ENCODE assay signal across 9 mouse cellular contexts in the genomic region with DNA sequence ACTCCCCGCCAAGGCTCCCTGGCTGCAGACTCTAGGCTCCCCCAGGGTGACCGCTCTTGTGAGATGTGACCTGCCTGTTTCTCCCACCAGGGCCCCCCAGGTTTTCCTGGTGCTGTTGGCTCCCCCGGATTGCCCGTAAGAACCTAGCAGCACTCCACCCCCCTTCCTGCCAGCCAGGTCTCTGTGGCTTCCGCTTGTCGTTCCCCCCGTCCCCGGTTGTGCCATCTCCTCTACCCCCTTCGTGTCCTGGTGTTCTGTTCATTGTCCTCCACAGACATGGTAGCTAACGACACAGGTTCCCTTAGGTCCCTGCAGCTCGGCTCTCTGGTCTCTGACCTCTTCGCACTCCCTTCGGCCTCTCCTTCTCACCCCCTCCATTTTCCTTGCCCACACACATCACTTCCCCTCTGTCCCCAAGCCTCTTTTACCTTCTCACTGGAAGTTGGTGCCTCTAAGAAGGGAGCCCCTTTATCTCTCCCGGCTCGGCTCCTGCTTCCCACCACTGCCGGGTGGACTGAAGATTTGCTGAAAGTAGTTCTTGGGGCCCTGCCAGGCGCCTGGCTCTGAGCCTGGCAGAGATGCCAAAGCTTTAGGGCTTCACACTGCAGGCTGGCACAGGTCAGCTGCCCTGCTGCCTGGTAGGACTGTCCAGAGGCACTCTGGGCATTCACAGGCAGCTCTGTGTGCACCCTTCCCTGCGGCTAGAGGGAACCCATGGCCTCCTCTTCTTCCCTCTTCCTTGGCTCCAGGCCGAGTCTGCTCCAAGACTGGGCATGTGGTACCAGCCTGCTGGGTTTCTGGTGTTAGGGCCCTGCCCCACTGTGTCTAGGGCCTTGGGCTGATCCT. TPM values are rescaled to one million over a fixed set of nuclear protein-coding genes. Genes with fewer than 3 reads are reported as not detected.
DNase-seq lines count a peak whose midpoint lies in the region; ATAC-seq and TF ChIP-seq lines count a peak whose summit lies in the region.
"Had no signal": no experiment of that assay in that cellular context is flagged by ENCODE, and none has a peak within 500 bp of the region (broad histone marks: within the 10 kb centered on the region; RNA-seq: fewer than 3 reads in every experiment).

No protein-coding gene starts in this region.

- in situ Hi-C loops in Patski (cut with MboI; ENCODE audit: low pct_unique_long_range_greater_than_20kb), result no loop called here

- peak; percentile 78 for DNase-seq in cerebellum, adult 11 months
- no peak for DNase-seq in Patski (ENCODE audit: low read depth, low spot score)
- peak; percentile 63 for DNase-seq in layer of hippocampus, adult 9-11 months
- peak; percentile 93 for DNase-seq in midbrain, postnatal 0 days (ENCODE audit: low spot score)
- DNase-seq in embryo, embryonic 10.5 days (ENCODE audit: low spot score), result no peak

- no peak for TF ChIP-seq CTCF in Patski (IDR thresholded peaks at IDR 0.05)
- 0 out of 2 replicates have a peak, but pooled peaks have one; percentile 9 for TF ChIP-seq CTCF in midbrain, postnatal 0 days (IDR thresholded peaks at IDR 0.05)

- ATAC-seq in cerebellum, adult (ENCODE audit: insufficient number of reproducible peaks, low FRiP score, low TSS enrichment), result no peak
- peak; percentile 63 for ATAC-seq in Patski
- no peak for ATAC-seq in embryonic facial prominence, embryonic 13.5 days (ENCODE audit: insufficient number of reproducible peaks, insufficient read depth, low FRiP score, low TSS enrichment, low read depth)
- ATAC-seq in heart, embryonic 15.5 days (replicated peaks; ENCODE audit: insufficient number of reproducible peaks, insufficient read depth, low FRiP score, low read depth), result 0 out of 2 replicates have a peak, but pooled peaks have one; percentile 40
- ATAC-seq in midbrain, postnatal 0 days (ENCODE audit: low FRiP score), result peak; percentile 68; the same call in 1 of the 2 replicates

- H3K27ac ChIP-seq in embryonic facial prominence, embryonic 13.5 days, result 0 out of 2 replicates have a peak overlapping the region, but pooled peaks have one; percentile 16
- 0 out of 2 replicates have a peak overlapping the region, but pooled peaks have one; percentile 2 for H3K27ac ChIP-seq in heart, embryonic 15.5 days
- peak overlapping the region; percentile 38 for H3K27ac ChIP-seq in midbrain, postnatal 0 days (ENCODE audit: low read depth, low read length)
- H3K27ac ChIP-seq: macrophage had no signal

- CTCF ChIA-PET in Patski (lab: Charles Lee), result no interaction called here

- H3K4me2 ChIP-seq in embryonic facial prominence, embryonic 13.5 days, result no peak overlapping the region
- H3K4me2 ChIP-seq in heart, embryonic 15.5 days, result peak overlapping the region; percentile 18; the same call in 1 of the 2 replicates
- H3K4me2 ChIP-seq in midbrain, postnatal 0 days (ENCODE audit: low read depth, low read length, poor library complexity, severe bottlenecking), result no peak overlapping the region

- H3K36me3 ChIP-seq in embryonic facial prominence, embryonic 13.5 days, result peaks cover 16% of the 10 kb centered on the region
- no peaks in the 10 kb centered on the region for H3K36me3 ChIP-seq in heart, embryonic 15.5 days
- H3K36me3 ChIP-seq in midbrain, postnatal 0 days (ENCODE audit: insufficient read depth, low read length), result no peaks in the 10 kb centered on the region

- H3K27me3 ChIP-seq in Patski, result no peaks in the 10 kb centered on the region
- peaks cover 26% of the 10 kb centered on the region for H3K27me3 ChIP-seq in embryonic facial prominence, embryonic 13.5 days
- peaks cover 47% of the 10 kb centered on the region for H3K27me3 ChIP-seq in heart, embryonic 15.5 days
- 0 out of 2 replicates have a peak, but pooled peaks cover 3% of the 10 kb centered on the region for H3K27me3 ChIP-seq in midbrain, postnatal 0 days (ENCODE audit: insufficient read depth, low read length)

- POLR2A ChIA-PET in Patski (lab: Charles Lee), result no interaction called here

- 0 out of 2 replicates have a peak overlapping the region, but pooled peaks have one; percentile 16 for H3K9ac ChIP-seq in embryonic facial prominence, embryonic 13.5 days
- H3K9ac ChIP-seq in heart, embryonic 15.5 days, result no peak overlapping the region
- no peak overlapping the region for H3K9ac ChIP-seq in midbrain, postnatal 0 days (replicated peaks; ENCODE audit: low read length, poor library complexity, severe bottlenecking)

- H3K9me3 ChIP-seq in embryonic facial prominence, embryonic 13.5 days, result no peaks in the 10 kb centered on the region
- no peaks in the 10 kb centered on the region for H3K9me3 ChIP-seq in heart, embryonic 15.5 days (replicated peaks)
- no peaks in the 10 kb centered on the region for H3K9me3 ChIP-seq in midbrain, postnatal 0 days (ENCODE audit: low read length)

- H3K4me3 ChIP-seq in embryonic facial prominence, embryonic 13.5 days, result no peak overlapping the region
- no peak overlapping the region for H3K4me3 ChIP-seq in heart, embryonic 15.5 days
- no peak overlapping the region for H3K4me3 ChIP-seq in midbrain, postnatal 0 days (ENCODE audit: low read depth, low read length)

- WGBS in embryonic facial prominence, embryonic 13.5 days, result 72% methylated on average over 19 of the region's 19 CpGs
- WGBS in heart, embryonic 15.5 days, result 51% methylated on average over 19 of the region's 19 CpGs
- WGBS in midbrain, postnatal 0 days, result 68% methylated on average over 19 of the region's 19 CpGs

- H3K4me1 ChIP-seq in embryonic facial prominence, embryonic 13.5 days, result peaks cover 35% of the 10 kb centered on the region
- H3K4me1 ChIP-seq in heart, embryonic 15.5 days (replicated peaks), result peaks cover 20% of the 10 kb centered on the region
- no peaks in the 10 kb centered on the region; the same call in 1 of the 2 replicates for H3K4me1 ChIP-seq in midbrain, postnatal 0 days (ENCODE audit: insufficient read depth, low read length)

RNA-seq across cellular contexts. Expression of gene Pef1, which starts 20.8 kb away (rescaled TPM):
- 63.2 TPM for polyA plus RNA-seq in Patski (2021)
- polyA plus RNA-seq in embryonic facial prominence, embryonic 13.5 days (2015; fragmentation: Nextera tagmentation; extraction: Ambion mirVana), result 66.5 and 66.9 TPM in 2 replicates
- 48.9 and 63.0 TPM in 2 replicates for polyA plus RNA-seq in heart, embryonic 15.5 days (2015; fragmentation: Nextera tagmentation; extraction: Ambion mirVana)
- 49.8 and 61.5 TPM in 2 replicates for total RNA-seq in midbrain, postnatal 0 days (2014; rRNA removed)
- 59.5 and 67.3 TPM in 2 replicates for polyA plus RNA-seq in midbrain, postnatal 0 days (2015; fragmentation: Nextera tagmentation; extraction: Ambion mirVana)

RNA-seq across cellular contexts. Expression of gene Col16a1, which starts 33.9 kb away (rescaled TPM):
- polyA plus RNA-seq in Patski (2021), result 0.67 TPM
- 75.9 and 77.3 TPM in 2 replicates for polyA plus RNA-seq in embryonic facial prominence, embryonic 13.5 days (2015; fragmentation: Nextera tagmentation; extraction: Ambion mirVana)
- 36.5 and 55.2 TPM in 2 replicates for polyA plus RNA-seq in heart, embryonic 15.5 days (2015; fragmentation: Nextera tagmentation; extraction: Ambion mirVana)
- 31.1 and 43.9 TPM in 2 replicates for total RNA-seq in midbrain, postnatal 0 days (2014; rRNA removed)
- polyA plus RNA-seq in midbrain, postnatal 0 days (2015; fragmentation: Nextera tagmentation; extraction: Ambion mirVana), result 12.5 and 13.8 TPM in 2 replicates
- polyA plus RNA-seq: macrophage had no signal

RNA-seq across cellular contexts. Expression of gene Hcrtr1, which starts 57.6 kb away (rescaled TPM):
- 0.23 TPM for polyA plus RNA-seq in Patski (2021)
- polyA plus RNA-seq in embryonic facial prominence, embryonic 13.5 days (2015; fragmentation: Nextera tagmentation; extraction: Ambion mirVana), result 0.21 TPM in 2 replicates
- 0.13 TPM in 1 of 2 replicates, not detected in the other for polyA plus RNA-seq in heart, embryonic 15.5 days (2015; fragmentation: Nextera tagmentation; extraction: Ambion mirVana)
- 14.5 and 20.4 TPM in 2 replicates for total RNA-seq in midbrain, postnatal 0 days (2014; rRNA removed)
- 13.9 and 16.7 TPM in 2 replicates for polyA plus RNA-seq in midbrain, postnatal 0 days (2015; fragmentation: Nextera tagmentation; extraction: Ambion mirVana)
- polyA plus RNA-seq: macrophage had no signal

Comparison
In these comparisons a context has a peak if more than half of its experiments do, and no peak if none do; other contexts are left out.
1. DNase-seq: peak in cerebellum, adult 11 months (single experiment), layer of hippocampus, adult 9-11 months (single experiment) and midbrain, postnatal 0 days (single experiment); none in Patski (single experiment) and embryo, embryonic 10.5 days (single experiment).
2. ATAC-seq: peak in Patski (single experiment), heart, embryonic 15.5 days (single experiment) and midbrain, postnatal 0 days (single experiment); none in cerebellum, adult (single experiment) and embryonic facial prominence, embryonic 13.5 days (single experiment).
3. RNA of gene Hcrtr1, which starts 57.6 kb away (polyA plus RNA-seq): 13.9 to 16.7 TPM in midbrain, postnatal 0 days; 0.23 TPM in Patski (single experiment), 0.21 TPM in embryonic facial prominence, embryonic 13.5 days and 0.13 TPM in heart, embryonic 15.5 days; every median in the first group is over 10 times any median in the second.
4. Peak in every context shown above with its lines, with median percentiles within 50 percentile points of each other: H3K27ac ChIP-seq.